Mouse (Mus musculus) CH12.LX (cell line): ENCODE measurements around the gene Hes1. TPM values are rescaled to one million over a fixed set of nuclear protein-coding genes. Genes with fewer than 3 reads are reported as not detected.

Experiments
- DNase-seq: peaks from one replicate; pipeline ENCODE4 v3.0.0-alpha.2; 2013; ENCODE audit errors: extremely low read depth
- H3K27ac ChIP-seq: 2 replicates; pipeline ENCODE4 v1.5.1; 2012; ENCODE audit warnings: low read depth, mild to moderate bottlenecking, control low read depth, moderate library complexity; ENCODE audit not compliant: insufficient read depth
- H3K27me3 ChIP-seq: replicated peaks from 2 replicates; pipeline ENCODE3; 2012; ENCODE audit warnings: inconsistent platforms
- H3K36me3 ChIP-seq, 2 experiments: replicated peaks in 1 of 2; 2 replicates each; pipeline versions ENCODE3 to v1.6.1; 2012; ENCODE audit warnings: inconsistent platforms in 1 of 2, low read length in 1 of 2, mild to moderate bottlenecking in 1 of 2, mixed read lengths in 1 of 2, moderate library complexity in 1 of 2; ENCODE audit not compliant: control insufficient read depth in 1 of 2, insufficient read depth in 1 of 2
- H3K4me1 ChIP-seq, 2 experiments: 2 replicates each; pipeline ENCODE4 v1.6.1; 2012; ENCODE audit warnings: inconsistent platforms in 1 of 2, moderate library complexity in 1 of 2; ENCODE audit not compliant: insufficient read depth in 2 of 2, control insufficient read depth in 1 of 2
- H3K4me2 ChIP-seq: 2 replicates; pipeline ENCODE4 v1.6.1; 2012; ENCODE audit warnings: low read depth, mild to moderate bottlenecking, control low read depth; ENCODE audit not compliant: poor library complexity, insufficient read depth, severe bottlenecking
- H3K4me3 ChIP-seq, 3 experiments: fragments of 150-350 bp in 1 of 3; sonication (generic) in 1 of 3; replicated peaks in 1 of 3; 2 replicates each; pipeline versions ENCODE3 to v1.5.1; 2011 to 2012; ENCODE audit warnings: low read depth in 2 of 3, low read length in 2 of 3, mild to moderate bottlenecking in 2 of 3, moderate library complexity in 2 of 3, control low read depth in 1 of 3, improper control_type of control experiment in 1 of 3, inconsistent platforms in 1 of 3, mixed read lengths in 1 of 3; ENCODE audit not compliant: poor library complexity in 1 of 3
- H3K79me2 ChIP-seq: replicated peaks from 2 replicates; pipeline ENCODE4 v1.6.1; 2012; ENCODE audit warnings: mild to moderate bottlenecking, moderate library complexity; ENCODE audit not compliant: control insufficient read depth, poor library complexity, insufficient read depth, severe bottlenecking; ENCODE audit errors: extremely low read depth
- H3K9ac ChIP-seq: 2 replicates; pipeline ENCODE4 v1.6.1; 2012; ENCODE audit warnings: low read depth, mild to moderate bottlenecking, control low read depth, moderate library complexity; ENCODE audit not compliant: insufficient read depth
- H3K9me3 ChIP-seq: replicated peaks from 2 replicates; pipeline ENCODE3; 2012; ENCODE audit warnings: low read length, inconsistent platforms, mixed read lengths
- BHLHE40 ChIP-seq: IDR thresholded peaks from 2 replicates; pipeline ENCODE4 v1.6.1; 2011; ENCODE audit warnings: mild to moderate bottlenecking, low read depth, low read length, improper control_type of control experiment
- CHD1 ChIP-seq: IDR thresholded peaks from 2 replicates; pipeline ENCODE4 v1.6.1; 2012; ENCODE audit warnings: low read depth, low read length, improper control_type of control experiment, inconsistent platforms
- CHD2 ChIP-seq: IDR thresholded peaks from 2 replicates; pipeline ENCODE4 v1.6.1; 2011; ENCODE audit warnings: low read length, improper control_type of control experiment
- CTCF ChIP-seq, 2 experiments: IDR thresholded peaks in 1 of 2; conservative IDR thresholded peaks in 1 of 2; 2 replicates each; pipeline ENCODE4 v1.5.1; 2011 to 2012; ENCODE audit warnings: low read depth in 2 of 2, low read length in 2 of 2, improper control_type of control experiment in 1 of 2, inconsistent platforms in 1 of 2, mild to moderate bottlenecking in 1 of 2, moderate library complexity in 1 of 2
- ELF1 ChIP-seq: IDR thresholded peaks from 2 replicates; pipeline ENCODE4 v1.6.1; 2014; ENCODE audit warnings: low read depth, mild to moderate bottlenecking, inconsistent platforms, low read length, improper control_type of control experiment
- EP300 ChIP-seq: IDR thresholded peaks from 2 replicates; pipeline ENCODE4 v1.6.1; 2011; ENCODE audit warnings: low read length, improper control_type of control experiment
- ETS1 ChIP-seq: conservative IDR thresholded peaks from 2 replicates; pipeline ENCODE4 v1.6.1; 2012; ENCODE audit warnings: low read depth, mild to moderate bottlenecking, inconsistent platforms, low read length, improper control_type of control experiment, moderate library complexity
- HCFC1 ChIP-seq: IDR thresholded peaks from 2 replicates; pipeline ENCODE4 v1.6.1; 2012; ENCODE audit warnings: low read depth, mild to moderate bottlenecking, inconsistent platforms, low read length, improper control_type of control experiment
- IRF4 ChIP-seq: IDR thresholded peaks from 2 replicates; pipeline ENCODE4 v1.6.1; 2014; ENCODE audit warnings: low read depth, mild to moderate bottlenecking, inconsistent platforms, low read length, improper control_type of control experiment
- JUN ChIP-seq: IDR thresholded peaks from 2 replicates; pipeline ENCODE4 v1.6.1; 2011; ENCODE audit warnings: low read depth, mild to moderate bottlenecking, low read length, improper control_type of control experiment, moderate library complexity; ENCODE audit not compliant: insufficient read depth
- JUND ChIP-seq: conservative IDR thresholded peaks from 2 replicates; pipeline ENCODE4 v1.6.1; 2011; ENCODE audit warnings: low read depth, low read length, improper control_type of control experiment
- KAT2A ChIP-seq: IDR thresholded peaks from 2 replicates; pipeline ENCODE4 v1.6.1; 2012; ENCODE audit warnings: low read length, improper control_type of control experiment, inconsistent platforms; ENCODE audit not compliant: insufficient replicate concordance
- MAFK ChIP-seq: IDR thresholded peaks from 2 replicates; pipeline ENCODE4 v1.6.1; 2011; ENCODE audit warnings: low read length, improper control_type of control experiment; ENCODE audit not compliant: insufficient replicate concordance
- MAX ChIP-seq: IDR thresholded peaks from 2 replicates; pipeline ENCODE4 v1.6.1; 2011; ENCODE audit warnings: low read length, improper control_type of control experiment
- MAZ ChIP-seq: IDR thresholded peaks from 2 replicates; pipeline ENCODE4 v1.6.1; 2012; ENCODE audit warnings: low read depth, mild to moderate bottlenecking, inconsistent platforms, low read length, improper control_type of control experiment, moderate library complexity
- MEF2A ChIP-seq: IDR thresholded peaks from 2 replicates; pipeline ENCODE4 v1.6.1; 2014; ENCODE audit warnings: low read depth, mild to moderate bottlenecking, inconsistent platforms, low read length, improper control_type of control experiment, borderline replicate concordance
- MXI1 ChIP-seq: IDR thresholded peaks from 2 replicates; pipeline ENCODE4 v1.6.1; 2011; ENCODE audit warnings: mild to moderate bottlenecking, low read depth, low read length, improper control_type of control experiment
- MYC ChIP-seq: IDR thresholded peaks from 2 replicates; pipeline ENCODE4 v1.6.1; 2011; ENCODE audit warnings: low read depth, mild to moderate bottlenecking, improper control_type of control experiment, low read length
- NELFE ChIP-seq: IDR thresholded peaks from 2 replicates; pipeline ENCODE4 v1.6.1; 2011; ENCODE audit warnings: low read depth, low read length, improper control_type of control experiment
- PAX5 ChIP-seq: IDR thresholded peaks from 2 replicates; pipeline ENCODE4 v1.6.1; 2012; ENCODE audit warnings: low read length, inconsistent platforms, mixed read lengths
- POLR2AphosphoS2 ChIP-seq: IDR thresholded peaks from 2 replicates; pipeline ENCODE4 v1.6.1; 2011; ENCODE audit warnings: low read depth, low read length, improper control_type of control experiment
- RAD21 ChIP-seq: IDR thresholded peaks from 2 replicates; pipeline ENCODE4 v1.6.1; 2011; ENCODE audit warnings: low read depth, mild to moderate bottlenecking, low read length, improper control_type of control experiment, moderate library complexity
- RCOR1 ChIP-seq: conservative IDR thresholded peaks from 2 replicates; pipeline ENCODE4 v1.6.1; 2012; ENCODE audit warnings: low read depth, mild to moderate bottlenecking, inconsistent platforms, low read length, improper control_type of control experiment
- SIN3A ChIP-seq: IDR thresholded peaks from 2 replicates; pipeline ENCODE4 v1.6.1; 2012; ENCODE audit warnings: low read length, improper control_type of control experiment, inconsistent platforms
- SMC3 ChIP-seq: IDR thresholded peaks from 2 replicates; pipeline ENCODE4 v1.6.1; 2011; ENCODE audit warnings: low read depth, low read length, improper control_type of control experiment
- TBP ChIP-seq: conservative IDR thresholded peaks from 2 replicates; pipeline ENCODE4 v1.6.1; 2011; ENCODE audit warnings: low read depth, low read length, improper control_type of control experiment
- TCF12 ChIP-seq: IDR thresholded peaks from 2 replicates; pipeline ENCODE4 v1.6.1; 2014; ENCODE audit warnings: low read depth, mild to moderate bottlenecking, inconsistent platforms, low read length, improper control_type of control experiment
- UBTF ChIP-seq: IDR thresholded peaks from 2 replicates; pipeline ENCODE4 v1.6.1; 2012; ENCODE audit warnings: low read depth, mild to moderate bottlenecking, inconsistent platforms, low read length, improper control_type of control experiment, moderate library complexity
- USF2 ChIP-seq: conservative IDR thresholded peaks from 2 replicates; pipeline ENCODE4 v1.6.1; 2011; ENCODE audit warnings: low read depth, low read length, improper control_type of control experiment
- ZC3H11A ChIP-seq: IDR thresholded peaks from 2 replicates; pipeline ENCODE4 v1.6.1; 2012; ENCODE audit warnings: low read depth, mild to moderate bottlenecking, inconsistent platforms, low read length, improper control_type of control experiment
- ZKSCAN1 ChIP-seq: IDR thresholded peaks from 2 replicates; pipeline ENCODE4 v1.6.1; 2012; ENCODE audit warnings: low read depth, inconsistent platforms, low read length, improper control_type of control experiment, borderline replicate concordance
- ZMIZ1 ChIP-seq: IDR thresholded peaks from 2 replicates; pipeline ENCODE4 v1.6.1; 2012; ENCODE audit warnings: low read depth, mild to moderate bottlenecking, inconsistent platforms, low read length, improper control_type of control experiment
- ZNF384 ChIP-seq: IDR thresholded peaks from 2 replicates; pipeline ENCODE4 v1.6.1; 2012; ENCODE audit warnings: low read depth, low read length, improper control_type of control experiment, inconsistent platforms
- dilution Hi-C: fragments of 300-500 bp; cut with MboI; formaldehyde crosslinking; loops from 2 replicates; pipeline ENCODE4 v1.14.3; 2020; ENCODE audit warnings: low sequenced_read_pairs; ENCODE audit not compliant: extremely low pct_unique_long_range_greater_than_20kb, extremely low pct_ligation_motif_present
- in situ Hi-C: fragments of 300-500 bp; cut with MboI; formaldehyde crosslinking; loops from 3 replicates; pipeline ENCODE4 v1.14.3; 2019; ENCODE audit warnings: low sequenced_read_pairs, low pct_ligation_motif_present, low pct_unique_long_range_greater_than_20kb, mixed read lengths
- polyA plus RNA-seq: library from polyadenylated mRNA; unstranded; fragments of >175 nt; gene quantifications from 2 replicates; pipeline ENCODE4 v1.2.1, GENCODE M21; 2012; ENCODE audit warnings: low read depth; ENCODE audit not compliant: insufficient read length
- total RNA-seq, 2 experiments: library from RNA; depleted of rRNA; stranded (reverse); fragments of 300-350 nt in 1 of 2; fragments of >200 nt in 1 of 2; gene quantifications; 2 replicates each; pipeline ENCODE4 v1.2.3; 2012 to 2014

Hes1 gene
- total and polyA plus RNA-seq, 3 experiments: 1.4 to 3.6 (median 1.6) TPM

GRCm38 (mm10) chr16:30064613-30065012 is 429 bp downstream of the Hes1 start:
- H3K4me2 ChIP-seq: peak overlapping the region; percentile 96
- H3K9ac ChIP-seq: peak overlapping the region; percentile 87
- H3K27ac ChIP-seq: no peak overlapping the region; the same call in 1 of the 2 replicates
- no peaks in the 10 kb centered on the region for H3K9me3 ChIP-seq
- peak; percentile 7 for DNase-seq
- H3K36me3 ChIP-seq: no peaks in the 10 kb centered on the region
- TF ChIP-seq TBP (no peak), EP300 (peak; percentile 26; the same call in 1 of the 2 replicates)
- in situ Hi-C loops (loop anchor here (5.0 to 10.0 kb wide), 4 partner anchors 37 to 337 kb away; no protein-coding TSS in a partner anchor), dilution Hi-C loops (no loop called here)
- peaks cover 3 to 58% of the 10 kb centered on the region in 2 experiments; a peak in 3 of 4 replicates for H3K4me1 ChIP-seq
- no peaks in the 10 kb centered on the region for H3K79me2 ChIP-seq
- H3K4me3 ChIP-seq: peak overlapping the region in 1 of 3 experiments; percentile 68
- H3K27me3 ChIP-seq: peaks cover 86% of the 10 kb centered on the region

GRCm38 (mm10) chr16:30065077-30065476 is 893 bp downstream of the Hes1 start:
- dilution Hi-C loops (no loop called here), in situ Hi-C loops (loop anchor here (5.0 to 10.0 kb wide), 4 partner anchors 38 to 338 kb away; no protein-coding TSS in a partner anchor)
- Histone ChIP-seq H3K4me1 (peaks cover 3 to 62% of the 10 kb centered on the region in 2 experiments; a peak in 3 of 4 replicates), H3K9me3 (no peaks in the 10 kb centered on the region), H3K4me2 (peak overlapping the region; percentile 96), H3K4me3 (peak overlapping the region in 2 of 3 experiments; percentile 27 to 39), H3K36me3 (no peaks in the 10 kb centered on the region), H3K9ac (no peak overlapping the region), H3K27me3 (peaks cover 86% of the 10 kb centered on the region), H3K79me2 (no peaks in the 10 kb centered on the region), H3K27ac (no peak overlapping the region)
- DNase-seq: peak; percentile 71
- peak; percentile 44; the same call in 1 of the 2 replicates for TF ChIP-seq ETS1
- TF ChIP-seq ZKSCAN1: no peak
- no peak for TF ChIP-seq JUND
- TF ChIP-seq EP300: no peak
- TF ChIP-seq KAT2A: no peak
- no peak for TF ChIP-seq MEF2A
- no peak for TF ChIP-seq UBTF
- no peak for TF ChIP-seq ZMIZ1
- TF ChIP-seq TCF12: no peak
- TF ChIP-seq ZNF384: no peak
- TF ChIP-seq HCFC1: 0 out of 2 replicates have a peak, but pooled peaks have one; percentile 34
- TF ChIP-seq RCOR1: no peak
- TF ChIP-seq PAX5: no peak
- no peak for TF ChIP-seq CHD1
- TF ChIP-seq JUN: no peak
- TF ChIP-seq ZC3H11A: no peak
- TF ChIP-seq IRF4: no peak
- TF ChIP-seq NELFE: no peak
- TF ChIP-seq ELF1: no peak
- TF ChIP-seq CTCF (conservative IDR thresholded peaks at IDR 0.05 in 1 of 2, IDR thresholded peaks at IDR 0.05 in 1 of 2; ENCODE audit: low read depth in 2 of 2, low read length in 2 of 2): no peak
- TF ChIP-seq USF2: no peak
- no peak; the same call in 1 of the 2 replicates for TF ChIP-seq MAX
- TF ChIP-seq POLR2AphosphoS2: no peak
- TF ChIP-seq RAD21: no peak; the same call in 1 of the 2 replicates
- peak; percentile 97 for TF ChIP-seq BHLHE40
- TF ChIP-seq SMC3: peak; percentile 7; the same call in 1 of the 2 replicates
- peak; percentile 40; the same call in 1 of the 2 replicates for TF ChIP-seq CHD2
- TF ChIP-seq MYC: 0 out of 2 replicates have a peak, but pooled peaks have one; percentile 7
- no peak for TF ChIP-seq SIN3A
- no peak for TF ChIP-seq MXI1
- TF ChIP-seq MAFK: no peak
- no peak; the same call in 1 of the 2 replicates for TF ChIP-seq MAZ
